Mouse (Mus musculus) hindbrain, embryonic 16.5 days (tissue): ENCODE measurements around the gene Ttc38. TPM values are rescaled to one million over a fixed set of nuclear protein-coding genes. Genes with fewer than 3 reads are reported as not detected.

Experiments used
- ATAC-seq: fragments of 200-750 bp; cut with Nextera tagmentation; 2 replicates; pipeline ENCODE4 v1.8.0; 2017; ENCODE audit warnings: moderate TSS enrichment, moderate library complexity
- H3K27ac ChIP-seq: fragments of 300-500 bp; sonication (generic); 2 replicates; pipeline ENCODE4 v1.5.1; 2014; ENCODE audit warnings: low read depth, mild to moderate bottlenecking, control low read depth, low read length, moderate library complexity
- H3K27me3 ChIP-seq: fragments of 300-500 bp; sonication (generic); replicated peaks from 2 replicates; pipeline ENCODE4 v1.6.1; 2014; ENCODE audit warnings: low read length; ENCODE audit not compliant: control insufficient read depth, insufficient read depth
- H3K36me3 ChIP-seq: fragments of 300-500 bp; sonication (generic); 2 replicates; pipeline ENCODE4 v1.6.1; 2014; ENCODE audit warnings: mild to moderate bottlenecking, low read length, moderate library complexity, mixed read lengths; ENCODE audit not compliant: control insufficient read depth, insufficient read depth
- H3K4me1 ChIP-seq: fragments of 300-500 bp; sonication (generic); 2 replicates; pipeline ENCODE4 v1.6.1; 2014; ENCODE audit warnings: low read depth, low read length; ENCODE audit not compliant: control insufficient read depth, insufficient read depth
- H3K4me2 ChIP-seq: fragments of 300-500 bp; sonication (generic); 2 replicates; pipeline ENCODE4 v1.6.1; 2014; ENCODE audit warnings: mild to moderate bottlenecking, low read length, control low read depth, moderate library complexity
- H3K4me3 ChIP-seq: fragments of 300-500 bp; sonication (generic); 2 replicates; pipeline ENCODE4 v1.5.1; 2014; ENCODE audit warnings: mild to moderate bottlenecking, low read length, control low read depth, moderate library complexity
- H3K9ac ChIP-seq: fragments of 300-500 bp; sonication (generic); 2 replicates; pipeline ENCODE4 v1.6.1; 2014; ENCODE audit warnings: low read depth, mild to moderate bottlenecking, control low read depth, low read length, moderate library complexity
- H3K9me3 ChIP-seq: fragments of 300-500 bp; sonication (generic); 2 replicates; pipeline ENCODE4 v1.6.1; 2014; ENCODE audit warnings: mild to moderate bottlenecking, low read length, moderate library complexity; ENCODE audit not compliant: control insufficient read depth
- WGBS: fragments of 180-500 bp; shearing (Covaris S2); extraction: QIAGEN DNeasy Blood & Tissue Kit; methylation state at CpG from one replicate; pipeline ENCODE4 v1.1.7; 2014; 5-methylcytosine and 5-hydroxymethylcytosine counted together
- polyA plus RNA-seq: library from polyadenylated mRNA; unstranded; fragments of >200 nt; fragmentation: Nextera tagmentation; extraction: Ambion mirVana; gene quantifications from 2 replicates; pipeline ENCODE4 v1.2.1, GENCODE M21; 2015

Gene Ttc38
- polyA plus RNA-seq, 1 experiment from 2014 or later, result 3.2 TPM

- Histone ChIP-seq H3K27ac (no peak overlapping the region; the same call in 1 of the 2 replicates), H3K4me3 (peak overlapping the region; percentile 68), H3K4me2 (peak overlapping the region; percentile 76), H3K9me3 (no peaks in the 10 kb centered on the region), H3K27me3 (no peaks in the 10 kb centered on the region), H3K36me3 (peaks cover 4% of the 10 kb centered on the region), H3K4me1 (peaks cover 11% of the 10 kb centered on the region), H3K9ac (peak overlapping the region; percentile 82)
- peak; percentile 18; the same call in 1 of the 2 replicates for ATAC-seq
- 45% methylated on average over 8 of the region's 8 CpGs for WGBS
Measured at GRCm38 (mm10) chr15:85832599-85832998, 493 bp downstream of the Ttc38 start.

GRCm38 (mm10) chr15:85835335-85835734 lies 3.2 kb downstream of the Ttc38 start:
- Histone ChIP-seq H3K36me3 (peaks cover 4% of the 10 kb centered on the region), H3K4me1 (peaks cover 11% of the 10 kb centered on the region), H3K27me3 (no peaks in the 10 kb centered on the region), H3K27ac (no peak overlapping the region), H3K4me2 (no peak overlapping the region), H3K9ac (no peak overlapping the region), H3K4me3 (no peak overlapping the region), H3K9me3 (no peaks in the 10 kb centered on the region)
- no peak for ATAC-seq
- WGBS, result 63% methylated on average over 3 of the region's 3 CpGs

- H3K4me3 ChIP-seq, result no peak overlapping the region
- H3K36me3 ChIP-seq, result peaks cover 4% of the 10 kb centered on the region
- peaks cover 5% of the 10 kb centered on the region; the same call in 1 of the 2 replicates for H3K4me1 ChIP-seq
- no peaks in the 10 kb centered on the region for H3K27me3 ChIP-seq
- no peak overlapping the region for H3K4me2 ChIP-seq
- H3K9me3 ChIP-seq, result no peaks in the 10 kb centered on the region
- H3K9ac ChIP-seq, result no peak overlapping the region
- no peak for ATAC-seq
- no peak overlapping the region for H3K27ac ChIP-seq
- WGBS, result 93% methylated on average over 5 of the region's 5 CpGs
Measured at GRCm38 (mm10) chr15:85836887-85837286, 4.8 kb downstream of the Ttc38 start.

GRCm38 (mm10) chr15:85840983-85841382 lies 8.9 kb downstream of the Ttc38 start:
- WGBS, result 39% methylated on average over 6 of the region's 6 CpGs
- H3K4me2 ChIP-seq, result no peak overlapping the region
- no peak for ATAC-seq

GRCm38 (mm10) chr15:85841796-85842360 lies 9.8 kb downstream of the Ttc38 start:
- Histone ChIP-seq H3K4me3 (no peak overlapping the region), H3K4me2 (no peak overlapping the region), H3K36me3 (no peaks in the 10 kb centered on the region), H3K27me3 (no peaks in the 10 kb centered on the region), H3K9me3 (no peaks in the 10 kb centered on the region), H3K9ac (no peak overlapping the region), H3K4me1 (no peaks in the 10 kb centered on the region), H3K27ac (no peak overlapping the region)
- ATAC-seq, result no peak
- WGBS, result 84% methylated on average over 5 of the region's 5 CpGs

More at GRCm38 (mm10) chr15:85840983-85841382, 8.9 kb downstream of the Ttc38 start:
- no peak overlapping the region for H3K4me3 ChIP-seq
- no peak overlapping the region for H3K27ac ChIP-seq
- H3K9me3 ChIP-seq, result no peaks in the 10 kb centered on the region
- no peaks in the 10 kb centered on the region for H3K4me1 ChIP-seq
- H3K27me3 ChIP-seq, result no peaks in the 10 kb centered on the region
- H3K9ac ChIP-seq, result no peak overlapping the region
- peaks cover 4% of the 10 kb centered on the region for H3K36me3 ChIP-seq

GRCm38 (mm10) chr15:85845071-85845470 lies 13.0 kb downstream of the Ttc38 start:
- no peak overlapping the region for H3K4me2 ChIP-seq
- H3K36me3 ChIP-seq, result no peaks in the 10 kb centered on the region
- no peak overlapping the region for H3K27ac ChIP-seq
- ATAC-seq, result no peak
- no peaks in the 10 kb centered on the region for H3K27me3 ChIP-seq
- no peak overlapping the region for H3K9ac ChIP-seq
- H3K4me3 ChIP-seq, result no peak overlapping the region
- no peaks in the 10 kb centered on the region for H3K9me3 ChIP-seq
- no peaks in the 10 kb centered on the region for H3K4me1 ChIP-seq

- Histone ChIP-seq H3K27ac (no peak overlapping the region), H3K9me3 (no peaks in the 10 kb centered on the region), H3K4me2 (no peak overlapping the region), H3K4me3 (no peak overlapping the region), H3K4me1 (no peaks in the 10 kb centered on the region), H3K27me3 (no peaks in the 10 kb centered on the region), H3K9ac (no peak overlapping the region), H3K36me3 (no peaks in the 10 kb centered on the region)
- ATAC-seq, result no peak
- WGBS, result 69% methylated on average over 12 of the region's 12 CpGs
Measured at GRCm38 (mm10) chr15:85851656-85852392, 19.7 kb downstream of the Ttc38 start.

- peak overlapping the region; percentile 56 for H3K4me3 ChIP-seq
- peak overlapping the region; percentile 78 for H3K4me2 ChIP-seq
- H3K27ac ChIP-seq, result peak overlapping the region; percentile 83
- peaks cover 16% of the 10 kb centered on the region for H3K4me1 ChIP-seq
- ATAC-seq, result peak; percentile 16; the same call in 1 of the 2 replicates
- H3K36me3 ChIP-seq, result no peaks in the 10 kb centered on the region
- H3K9me3 ChIP-seq, result no peaks in the 10 kb centered on the region
- peak overlapping the region; percentile 83 for H3K9ac ChIP-seq
- WGBS, result 7% methylated on average over 15 of the region's 15 CpGs
- no peaks in the 10 kb centered on the region for H3K27me3 ChIP-seq
Measured at GRCm38 (mm10) chr15:85858980-85859489, 26.9 kb downstream of the Ttc38 start.

GRCm38 (mm10) chr15:85859490-85860031 lies 27.5 kb downstream of the Ttc38 start, which contains the start of gene Gtse1:
Gene Gtse1 (plus strand): TSS chr15:85859745.
- ATAC-seq, result peak; percentile 99
- Histone ChIP-seq H3K36me3 (no peaks in the 10 kb centered on the region), H3K4me1 (peaks cover 16% of the 10 kb centered on the region), H3K27ac (peak within 1 kb of the TSS; percentile 83), H3K4me2 (peak within 1 kb of the TSS; percentile 78), H3K27me3 (no peaks in the 10 kb centered on the region), H3K9me3 (no peaks in the 10 kb centered on the region), H3K4me3 (peak within 1 kb of the TSS; percentile 56), H3K9ac (peak within 1 kb of the TSS; percentile 83)
- WGBS, result under 1% methylated on average over 42 of the region's 42 CpGs
